ENCODE assay signal across 28 mouse cellular contexts in genomic region chr16:14021166-14021822, GRCm38 (mm10). TPM values are rescaled to one million over a fixed set of nuclear protein-coding genes. Genes with fewer than 3 reads are reported as not detected.
DNase-seq lines count a peak whose midpoint lies in the region; ATAC-seq and TF ChIP-seq lines count a peak whose summit lies in the region.
"Had no signal": no experiment of that assay in that cellular context is flagged by ENCODE, and none has a peak within 500 bp of the region (broad histone marks: within the 10 kb centered on the region; RNA-seq: fewer than 3 reads in every experiment).

No protein-coding gene starts in this region.

- TF ChIP-seq CTCF in ES-Bruce4 (IDR thresholded peaks at IDR 0.05; ENCODE audit: low read depth, low read length): no peak

- no peaks in the 10 kb centered on the region for H3K9me3 ChIP-seq in ES-Bruce4 (replicated peaks; ENCODE audit: control insufficient read depth, insufficient read depth, low read length, poor library complexity, severe bottlenecking)
- H3K9me3 ChIP-seq: embryonic facial prominence, embryonic 12.5 days; heart, embryonic 13.5 days; hindbrain, embryonic 12.5 days had no signal

- ATAC-seq in frontal cortex, adult (ENCODE audit: low TSS enrichment): peak; percentile 67
- ATAC-seq: forebrain, embryonic 16.5 days; hindbrain, embryonic 16.5 days; Patski had no signal

- H3K9ac ChIP-seq in ES-Bruce4 (ENCODE audit: low read depth, poor library complexity, severe bottlenecking): no peak overlapping the region
- H3K9ac ChIP-seq: embryonic facial prominence, embryonic 12.5 days; heart, embryonic 13.5 days; hindbrain, embryonic 12.5 days had no signal

- TF ChIP-seq EP300 in ES-Bruce4 (IDR thresholded peaks at IDR 0.05; ENCODE audit: insufficient read depth, low read depth, low read length): no peak

- H3K27me3 ChIP-seq in ES-Bruce4 (ENCODE audit: control insufficient read depth, insufficient read depth, low read length, poor library complexity, severe bottlenecking): no peaks in the 10 kb centered on the region
- H3K27me3 ChIP-seq: embryonic facial prominence, embryonic 12.5 days; heart, embryonic 13.5 days; hindbrain, embryonic 12.5 days had no signal

- TF ChIP-seq POLR2A in ES-Bruce4 (IDR thresholded peaks at IDR 0.05; ENCODE audit: insufficient read depth, low read length): no peak

- H3K4me1 ChIP-seq in ES-Bruce4 (ENCODE audit: control insufficient read depth, insufficient read depth, low read length): peaks cover 4% of the 10 kb centered on the region
- H3K4me1 ChIP-seq: embryonic facial prominence, embryonic 12.5 days; heart, embryonic 13.5 days; hindbrain, embryonic 12.5 days had no signal

- 23% methylated on average over 3 of the region's 3 CpGs for WGBS in macrophage (ENCODE audit: missing documents)

- H3K27ac ChIP-seq in ES-Bruce4 (ENCODE audit: insufficient read depth, low read length): peak overlapping the region; percentile 64; the same call in 1 of the 2 replicates
- H3K27ac ChIP-seq in macrophage: peak overlapping the region; percentile 44
- H3K27ac ChIP-seq: embryonic facial prominence, embryonic 12.5 days; gastrocnemius, adult 2 months; heart, embryonic 13.5 days; hindbrain, embryonic 12.5 days had no signal

- no peak for DNase-seq in frontal cortex, adult 2 months (ENCODE audit: extremely low spot score in 1 of 2, low spot score in 1 of 2)
- DNase-seq in ZHBTc4 (ENCODE audit: low read depth, low spot score): peak; percentile 64
- DNase-seq in right cerebral cortex, postnatal 4 days: no peak
- DNase-seq in left cerebral cortex, postnatal 4 days: no peak
- no peak for DNase-seq in gastrocnemius, adult 8-10 months (ENCODE audit: low spot score in 2 of 2)
- DNase-seq: adrenal gland, adult 8-10 months; adrenal gland, postnatal 36 days; cerebellum, adult 11 months; cerebellum, adult 8-10 months; cerebellum, postnatal 14 days; gastrocnemius, adult 2 months; gastrocnemius, postnatal 36 days; heart, postnatal 4 days; kidney, adult 11 months had no signal

- intact Hi-C loops in left cerebral cortex, postnatal 4 days (cut with DNase I): no loop called here

- H3K36me3 ChIP-seq in ES-Bruce4 (ENCODE audit: control insufficient read depth, insufficient read depth, low read length, poor library complexity, severe bottlenecking) (no peaks in the 10 kb centered on the region), macrophage (ENCODE audit: inconsistent target) (no peaks in the 10 kb centered on the region)
- H3K36me3 ChIP-seq: embryonic facial prominence, embryonic 12.5 days; heart, embryonic 13.5 days; hindbrain, embryonic 12.5 days had no signal

- H3K4me3 ChIP-seq in ES-Bruce4 (ENCODE audit: low read depth, low read length) (no peak overlapping the region), macrophage (ENCODE audit: inconsistent target) (no peak overlapping the region)
- H3K4me3 ChIP-seq: embryonic facial prominence, embryonic 12.5 days; gastrocnemius, adult 2 months; heart, embryonic 13.5 days; hindbrain, embryonic 12.5 days had no signal

- H3K79me2 ChIP-seq in macrophage (ENCODE audit: inconsistent target): no peaks in the 10 kb centered on the region

RNA-seq across cellular contexts. Expression of gene Ifitm7, which starts 34.6 kb away (rescaled TPM):
- 1.6 and 2.0 TPM in 2 replicates for polyA plus RNA-seq in frontal cortex, adult 2 months (2012; rRNA removed)
- 9.0 and 10.1 TPM in 2 replicates for polyA plus RNA-seq in ES-Bruce4 (2011; ENCODE audit: insufficient read depth, insufficient read length, low read depth, missing spikeins)
- total RNA-seq in macrophage (2018; cell fraction: chromatin; rRNA removed): 10 to 100 TPM in 6 of 26 experiments, 1 to 10 TPM in 7, under 1 TPM in 2, not detected in 11; 0.76 to 64.0 (median 3.5) TPM
- total RNA-seq in macrophage (2018; cell fraction: cytosol; rRNA removed): 1 to 10 TPM in 6 of 26 experiments, under 1 TPM in 10, not detected in 10; 0.17 to 2.1 (median 0.70) TPM
- total RNA-seq in macrophage (2018; cell fraction: nucleus; rRNA removed): 10 to 100 TPM in 5 of 26 experiments, 1 to 10 TPM in 5, under 1 TPM in 7, not detected in 9; 0.37 to 53.5 (median 2.1) TPM
- polyA plus RNA-seq in macrophage (2018): not detected in 3 replicates
- total RNA-seq in left cerebral cortex, postnatal 4 days (2021): 1 to 10 TPM in 1 of 2 experiments, under 1 TPM in 1; 0.40 to 2.8 TPM
- total RNA-seq in gastrocnemius, adult 8-10 months (2022): not detected
- total RNA-seq: adrenal gland, postnatal 36 days; gastrocnemius, adult 2 months; gastrocnemius, postnatal 36 days; heart, adult 8-10 months; heart, postnatal 4 days; MEL had no signal
- polyA plus RNA-seq: C2C12; heart, embryonic 13.5 days; heart, postnatal 0 days; intestine, embryonic 14.5 days had no signal

RNA-seq across cellular contexts. Expression of gene 2900011O08Rik, which starts 34.9 kb away (rescaled TPM):
- 200 and 209 TPM in 2 replicates for polyA plus RNA-seq in frontal cortex, adult 2 months (2012; rRNA removed)
- polyA plus RNA-seq in ES-Bruce4 (2011; ENCODE audit: insufficient read depth, insufficient read length, low read depth, missing spikeins) (17.0 and 20.0 TPM in 2 replicates), macrophage (2018) (not detected in 3 replicates)
- total RNA-seq in macrophage (2018; cell fraction: chromatin; rRNA removed): not detected
- under 1 TPM in 11 of 26 experiments, not detected in 15; 0.06 to 0.29 (median 0.08) TPM for total RNA-seq in macrophage (2018; cell fraction: cytosol; rRNA removed)
- total RNA-seq in macrophage (2018; cell fraction: nucleus; rRNA removed): not detected
- total RNA-seq in left cerebral cortex, postnatal 4 days (2021): 100 to 1,000 TPM; 246 to 247 TPM
- total RNA-seq in gastrocnemius, adult 8-10 months (2022): under 1 TPM in 1 of 4 experiments, not detected in 3; 0.17 TPM
- total RNA-seq: gastrocnemius, adult 2 months; gastrocnemius, postnatal 36 days had no signal

Comparison
In these comparisons a context has a peak if more than half of its experiments do, and no peak if none do; other contexts are left out.
1. RNA of gene 2900011O08Rik, which starts 34.9 kb away (polyA plus RNA-seq): 200 to 209 TPM in frontal cortex, adult 2 months and 17.0 to 20.0 TPM in ES-Bruce4; not detected in macrophage; every median in the first group is over 10 times any median in the second.